Mouse (Mus musculus) retina, embryonic 14.5 days (tissue): Measurements from ENCODE around the gene Rabgef1.
A peak's percentile ranks its signal among the peaks of the same experiment; 100 is the strongest.

Experiments used
- DNase-seq: peaks from one replicate; pipeline ENCODE4 v3.0.0-alpha.2; 2015; ENCODE audit warnings: low spot score

Gene Rabgef1

GRCm38 (mm10) chr5:130171423-130171954 lies at the start of gene Rabgef1:
Gene Rabgef1 (plus strand): TSS chr5:130171798.
- peak; percentile 89 for DNase-seq

DNA sequence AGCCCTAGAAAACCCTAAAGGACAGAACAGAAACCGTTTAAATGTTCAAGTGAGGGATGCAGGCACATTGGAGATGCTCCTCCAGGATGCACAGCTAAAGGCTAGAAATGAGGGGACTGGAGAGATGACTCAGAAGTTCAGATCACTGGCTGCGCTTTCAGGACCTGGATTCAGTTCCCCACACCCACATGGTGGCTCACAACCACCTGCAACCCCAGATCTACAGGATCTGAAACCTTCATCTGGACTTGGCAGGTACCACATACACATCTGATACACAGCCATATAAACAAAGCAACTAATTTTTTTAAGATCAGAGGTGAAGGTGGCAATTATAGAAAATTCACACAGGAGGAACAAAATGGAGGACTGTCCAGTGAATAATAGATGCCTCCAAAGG lies 49.2 kb upstream of the Rabgef1 start:
- DNase-seq, result no peak

DNA sequence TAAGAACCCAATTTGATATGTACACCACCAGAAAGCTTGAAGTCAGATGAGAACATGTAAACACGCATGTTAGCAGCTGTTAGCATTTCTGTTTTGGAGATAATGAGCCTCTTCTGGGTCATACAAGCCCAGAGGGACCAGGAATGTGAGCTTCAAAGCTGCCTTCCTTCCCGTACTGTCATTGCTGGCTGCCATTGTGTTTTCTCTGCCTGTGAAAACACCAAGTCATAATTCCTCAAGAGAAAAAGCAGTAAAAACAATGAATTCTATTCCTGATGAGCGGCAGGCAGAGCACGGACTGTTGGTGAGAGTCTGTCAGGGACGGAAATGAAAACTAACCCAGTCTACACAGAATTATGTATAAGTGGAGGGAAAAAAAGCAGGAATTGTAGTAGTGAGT lies 47.3 kb upstream of the Rabgef1 start:
- no peak for DNase-seq

DNA sequence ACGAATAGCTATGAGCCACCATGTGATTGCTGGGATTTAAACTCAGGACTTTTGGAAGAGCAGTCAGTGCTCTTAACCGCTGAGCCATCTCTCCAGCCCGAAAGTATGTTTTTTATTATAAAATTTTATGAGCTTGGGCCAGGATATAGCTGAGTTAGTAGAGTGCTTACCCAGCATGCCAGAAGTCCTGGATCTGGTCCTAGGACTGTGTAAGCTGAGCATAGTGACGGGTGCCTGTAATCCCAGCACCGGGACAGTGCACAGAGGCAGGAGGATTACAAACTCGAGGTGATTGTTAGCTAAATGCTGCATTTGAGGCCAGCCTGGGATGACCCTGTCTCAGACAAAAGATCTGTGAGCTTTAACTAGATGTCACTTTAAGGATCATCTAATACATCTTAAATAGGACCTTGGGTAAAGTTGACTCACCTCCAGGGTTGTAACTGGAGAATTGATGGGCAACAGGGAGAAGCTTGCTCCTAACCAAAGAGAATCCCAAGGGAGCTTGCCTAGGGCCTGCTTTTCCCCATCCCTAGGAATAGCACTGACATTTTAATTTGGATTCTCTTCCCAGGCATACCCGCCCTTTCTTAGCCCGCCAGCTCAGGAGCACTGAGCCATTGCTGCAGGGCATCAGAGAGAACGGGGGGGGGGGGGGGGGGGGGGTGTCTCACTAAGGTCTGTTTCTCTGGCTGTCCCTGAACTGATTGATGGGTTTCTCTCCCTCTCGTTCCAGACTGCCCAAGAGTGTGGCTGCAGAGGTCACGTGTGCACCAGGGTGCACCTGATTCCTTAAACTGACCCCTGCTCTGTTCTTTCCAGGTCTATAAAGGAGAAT lies 42.7 kb upstream of the Rabgef1 start:
- no peak for DNase-seq

DNA sequence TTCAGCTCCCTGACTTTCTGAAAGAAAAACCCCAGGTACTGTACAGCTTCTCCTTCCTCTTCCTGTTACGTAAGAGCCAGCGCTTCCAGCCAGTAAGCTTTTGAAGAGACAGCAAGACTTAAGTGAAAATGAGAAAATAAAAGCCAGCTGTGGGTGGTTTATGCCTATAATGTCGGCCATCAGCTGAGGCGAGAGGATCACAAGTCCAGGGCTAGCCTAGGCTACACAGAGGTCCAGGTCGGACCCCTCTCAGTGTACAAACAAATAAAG lies 42.1 kb upstream of the Rabgef1 start:
- no peak for DNase-seq

- DNase-seq, result no peak
These were observed 35.0 kb upstream of the Rabgef1 start for GRCm38 (mm10) chr5:130136597-130136996.

- peak; percentile 94 for DNase-seq
These were observed 32.2 kb upstream of the Rabgef1 start for GRCm38 (mm10) chr5:130139393-130139792.

DNA sequence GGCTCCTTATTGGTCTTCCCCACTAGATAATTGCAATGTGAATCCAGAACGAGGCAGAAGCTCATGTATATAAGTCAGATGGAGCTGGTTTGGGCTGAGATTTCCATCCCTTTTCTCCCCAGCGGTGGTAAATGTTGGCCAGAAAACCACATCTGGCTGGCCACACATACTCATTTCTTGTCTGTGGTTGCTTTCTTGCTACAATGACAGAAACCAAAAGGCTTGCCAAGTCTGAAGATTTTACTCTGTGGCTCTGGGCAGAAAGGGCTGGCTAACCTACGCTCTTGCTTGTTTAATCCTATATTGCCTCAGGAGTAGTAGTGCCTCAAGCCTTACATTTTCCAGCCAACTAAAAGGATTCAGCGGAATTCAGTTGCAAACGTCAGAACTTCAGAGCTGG lies 30.5 kb upstream of the Rabgef1 start:
- DNase-seq, result no peak

DNA sequence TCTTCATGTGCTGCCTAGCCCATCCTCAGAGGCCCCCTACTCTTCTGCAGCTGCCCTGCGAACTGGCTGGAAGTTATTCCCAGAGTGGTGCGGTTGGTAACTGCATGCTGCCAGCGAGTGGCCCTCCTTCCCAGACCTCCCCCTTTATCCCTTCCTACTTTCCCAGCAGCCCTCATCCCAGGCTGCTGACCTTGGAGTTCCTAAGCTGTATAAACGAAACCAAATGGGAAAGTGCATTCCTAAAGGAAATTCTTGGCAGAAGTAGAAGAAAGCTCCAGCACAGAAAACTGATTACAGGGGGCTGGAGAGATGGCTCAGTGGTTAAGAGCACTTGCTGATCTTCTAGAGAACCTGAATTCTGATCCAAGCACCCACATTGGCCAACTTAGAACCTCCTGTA lies 29.6 kb upstream of the Rabgef1 start:
- no peak for DNase-seq

DNA sequence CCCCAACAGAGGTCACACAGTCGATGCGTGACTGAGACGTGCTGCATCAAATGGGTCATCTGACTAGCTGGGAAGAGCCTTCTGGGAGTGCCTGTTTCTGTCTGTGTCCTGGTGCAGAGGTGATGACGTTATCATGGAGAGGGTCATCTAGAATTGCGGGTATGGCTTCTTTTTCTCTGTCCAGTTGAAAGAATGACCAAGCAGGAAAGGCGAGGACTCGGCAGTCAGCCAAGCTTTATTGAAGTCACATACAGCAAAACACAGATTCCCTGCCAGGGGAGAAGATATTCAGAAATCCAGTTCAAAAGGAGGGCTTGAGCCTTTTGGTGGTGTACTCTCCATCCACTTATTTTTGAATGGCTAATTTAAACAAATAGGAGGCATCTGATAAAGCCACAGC lies 28.5 kb upstream of the Rabgef1 start:
- DNase-seq, result no peak

- DNase-seq, result peak; percentile 78
These were observed 27.6 kb upstream of the Rabgef1 start for GRCm38 (mm10) chr5:130143977-130144333.

DNA sequence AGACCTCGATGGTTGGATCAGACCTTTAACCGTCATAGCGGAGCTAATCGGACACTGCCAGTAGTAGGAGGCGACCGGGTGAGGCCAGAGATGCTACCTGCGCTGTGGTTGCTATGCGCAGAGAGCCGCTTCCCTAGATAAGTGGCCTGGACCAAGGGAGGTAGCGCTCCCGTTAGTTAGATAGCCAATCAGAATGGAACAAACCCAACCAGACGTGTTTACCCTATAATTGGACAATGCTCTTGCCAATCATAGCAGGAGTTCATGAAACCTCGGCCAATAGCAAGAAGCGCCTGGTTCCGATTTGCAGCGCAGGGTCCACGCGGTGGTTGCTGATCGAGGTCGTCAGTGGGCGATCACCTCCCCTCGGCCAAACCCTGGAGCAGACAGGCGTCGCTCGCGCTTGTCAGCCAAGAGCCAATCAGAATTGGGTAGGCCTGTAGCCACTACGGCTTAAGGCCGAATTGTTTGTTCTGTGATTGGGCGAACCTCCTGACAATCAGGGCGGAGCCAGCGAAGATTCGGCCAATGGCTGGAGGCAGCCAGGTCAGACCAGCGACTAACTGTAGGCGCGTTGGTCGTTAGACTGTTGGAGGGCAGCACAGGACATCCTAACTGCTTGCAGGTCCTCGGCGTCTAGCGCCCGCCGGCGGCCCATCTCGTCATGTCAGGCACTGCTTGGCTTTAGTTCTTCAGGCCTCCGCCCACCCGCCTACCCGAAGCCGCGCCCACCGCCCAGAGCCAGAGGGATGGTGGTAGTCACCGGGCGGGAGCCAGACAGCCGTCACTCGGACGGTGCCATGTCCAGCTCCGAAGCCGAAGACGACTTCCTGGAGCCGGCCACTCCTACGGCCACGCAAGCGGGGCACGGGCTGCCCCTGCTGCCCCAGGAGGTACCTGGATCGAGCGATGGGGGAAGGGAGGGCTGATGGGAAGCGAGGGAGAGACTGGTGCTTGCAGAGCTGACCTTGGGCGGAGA lies 27.0 kb upstream of the Rabgef1 start, which contains the start of gene Kctd7:
TSS of gene Kctd7 (plus strand) at position 528 of the 979 bp plus-strand sequence.
- peak; percentile 98 for DNase-seq

DNA sequence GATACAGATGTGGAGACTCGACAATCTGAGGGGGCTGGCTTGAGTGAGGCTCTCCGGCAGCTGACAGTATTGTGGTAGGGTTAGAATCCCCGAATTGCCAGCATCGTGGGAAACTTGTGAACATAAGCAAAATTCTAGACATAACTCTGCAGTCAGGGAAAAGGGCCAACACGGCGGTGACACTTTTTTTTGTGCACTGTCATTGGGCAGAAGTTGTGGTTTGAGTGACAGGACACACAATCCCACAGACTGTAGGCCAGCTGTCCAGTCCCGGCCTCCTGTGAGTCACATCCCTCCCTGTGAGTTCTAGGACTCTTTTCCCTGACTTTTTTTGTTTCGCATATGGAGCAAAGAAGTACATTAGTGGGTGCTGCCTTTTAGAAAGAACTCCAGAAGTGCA lies 25.6 kb upstream of the Rabgef1 start:
- no peak for DNase-seq

GRCm38 (mm10) chr5:130149726-130150310 lies 21.8 kb upstream of the Rabgef1 start:
- no peak for DNase-seq

GRCm38 (mm10) chr5:130154286-130154685 lies 17.3 kb upstream of the Rabgef1 start:
- no peak for DNase-seq

- DNase-seq, result no peak
These were observed 13.1 kb upstream of the Rabgef1 start for GRCm38 (mm10) chr5:130158545-130158944.

GRCm38 (mm10) chr5:130159761-130160201 lies 11.8 kb upstream of the Rabgef1 start:
- no peak for DNase-seq

DNA sequence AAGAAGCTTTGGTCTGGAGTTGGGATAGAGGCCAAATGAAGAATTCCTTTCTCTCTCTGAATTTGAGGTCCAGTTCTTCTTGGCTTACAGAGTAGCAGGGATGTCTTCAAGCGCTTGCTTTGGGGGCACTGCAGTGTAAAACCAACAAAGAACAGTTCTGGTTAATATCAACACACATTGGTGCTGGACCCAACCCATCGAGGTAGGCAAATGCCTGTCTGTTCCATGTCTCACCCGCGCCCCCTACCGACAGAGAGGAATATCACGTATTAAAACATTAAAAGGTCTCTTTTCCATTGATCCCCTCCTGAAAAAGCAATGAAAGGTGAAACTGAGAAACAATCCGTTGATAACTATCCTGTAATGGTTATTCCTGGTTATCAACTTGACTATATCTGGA lies 7.9 kb upstream of the Rabgef1 start:
- DNase-seq, result peak; percentile 84

DNA sequence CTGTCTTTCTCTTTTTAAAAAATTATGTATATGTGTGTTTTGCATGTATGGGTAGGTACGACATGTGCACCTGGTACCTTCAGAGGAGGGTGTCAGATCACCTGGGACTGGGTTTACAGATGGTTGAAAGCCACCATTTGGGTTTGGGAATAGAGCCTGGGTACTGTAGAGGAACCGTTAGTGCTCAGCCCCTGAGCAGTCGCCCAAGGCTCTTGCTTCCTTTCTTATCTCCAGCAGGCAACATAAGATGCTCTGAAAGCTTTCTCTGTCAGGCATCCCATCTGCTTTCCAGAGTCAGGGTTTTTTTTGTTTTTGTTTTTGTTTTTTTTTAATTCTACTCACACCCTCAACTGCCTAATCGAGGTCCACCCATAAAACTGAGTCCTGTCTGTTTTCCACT lies 6.4 kb upstream of the Rabgef1 start:
- no peak for DNase-seq

GRCm38 (mm10) chr5:130169109-130169508 lies 2.5 kb upstream of the Rabgef1 start:
- DNase-seq, result no peak

GRCm38 (mm10) chr5:130170666-130171422 lies 754 bp upstream of the Rabgef1 start:
- DNase-seq, result no peak
